Mouse (Mus musculus): ENCODE results near the gene Car9. TPM values are rescaled to one million over a fixed set of nuclear protein-coding genes. Genes with fewer than 3 reads are reported as not detected.
A peak's percentile ranks its signal among the peaks of the same experiment; 100 is the strongest.

Car9 gene
- polyA plus RNA-seq, 2 experiments: 0.32 to 0.75 TPM

DNA sequence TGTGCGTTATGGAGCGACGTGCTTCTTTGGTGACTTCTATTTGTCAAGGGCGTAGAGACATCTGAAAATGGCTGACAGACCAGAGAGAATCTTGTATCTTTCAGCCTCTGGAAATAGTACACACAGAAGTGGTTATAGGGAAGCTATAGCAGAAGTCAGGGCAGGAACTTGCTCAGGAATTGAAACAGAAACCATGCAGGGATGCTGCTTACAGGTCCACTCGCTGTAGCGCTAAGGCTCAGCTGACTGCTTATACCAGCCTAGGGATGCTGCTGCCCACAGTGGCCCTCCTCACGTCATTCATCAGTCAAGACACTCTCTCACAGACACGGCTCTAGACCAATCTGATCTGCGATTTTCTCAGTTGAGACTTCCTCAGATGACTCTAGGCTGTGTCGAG lies 36.5 kb upstream of the Car9 start:
- 75% methylated on average over 10 of the region's 10 CpGs for WGBS (ENCODE audit: insufficient replicate concordance)

DNA sequence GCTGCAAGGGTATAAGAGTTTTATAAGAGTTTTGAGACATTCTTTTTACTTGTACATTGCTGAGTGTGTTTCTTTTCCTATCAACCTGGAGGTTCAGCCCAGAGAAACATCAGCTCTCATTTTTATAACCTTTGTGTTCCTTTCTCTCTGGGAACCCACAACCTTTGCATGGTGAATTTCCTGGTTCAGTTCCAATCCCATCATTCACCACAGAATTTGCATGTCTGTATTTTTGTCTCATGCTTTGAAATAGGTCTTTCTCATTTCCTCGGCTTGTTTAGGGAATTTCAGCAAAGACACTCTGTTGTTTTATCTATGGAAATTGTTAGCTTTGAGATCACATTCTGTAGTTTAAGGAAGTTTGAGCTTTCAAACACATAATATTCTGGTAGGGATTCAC lies 33.1 kb upstream of the Car9 start:
- Histone ChIP-seq H3K9ac (replicated peaks) (no peak overlapping the region), H3K4me1 (replicated peaks; ENCODE audit: control insufficient read depth in 2 of 2, insufficient read depth in 2 of 2, low read length in 1 of 2) (peaks cover 0 to 6% of the 10 kb centered on the region in 2 experiments; a peak in 2 of 4 replicates), H3K27ac (no peak overlapping the region), H3K4me2 (ENCODE audit: low read depth) (no peak overlapping the region), H3K9me3 (ENCODE audit: control insufficient read depth, low read length) (no peaks in the 10 kb centered on the region), H3K36me3 (replicated peaks; ENCODE audit: control insufficient read depth, insufficient read depth, low read depth) (no peaks in the 10 kb centered on the region), H3K27me3 (ENCODE audit: control insufficient read depth, insufficient read depth, low read length) (no peaks in the 10 kb centered on the region), H3K4me3 (ENCODE audit: insufficient read depth in 1 of 2, low read depth in 2 of 2, low read length in 2 of 2) (no peak overlapping the region)
- WGBS (ENCODE audit: insufficient replicate concordance): 43% methylated on average over 1 of the region's 1 CpGs
- no peak for DNase-seq (ENCODE audit: low read depth in 3 of 3, low spot score in 3 of 3)
- TF ChIP-seq EP300 (IDR thresholded peaks at IDR 0.05; ENCODE audit: low read depth) (no peak), CTCF (IDR thresholded peaks at IDR 0.05; ENCODE audit: low read depth) (no peak)
- ATAC-seq (ENCODE audit: insufficient read depth): no peak

More for the DNA sequence above, 36.5 kb upstream of the Car9 start:
- H3K4me1 ChIP-seq (replicated peaks; ENCODE audit: control insufficient read depth in 2 of 2, insufficient read depth in 2 of 2, low read length in 1 of 2): no peaks in the 10 kb centered on the region
- no peak overlapping the region for H3K4me2 ChIP-seq (ENCODE audit: low read depth)
- H3K9me3 ChIP-seq (ENCODE audit: control insufficient read depth, low read length): no peaks in the 10 kb centered on the region
- no peaks in the 10 kb centered on the region for H3K36me3 ChIP-seq (replicated peaks; ENCODE audit: control insufficient read depth, insufficient read depth, low read depth)
- ATAC-seq (ENCODE audit: insufficient read depth) (no peak), DNase-seq (ENCODE audit: low read depth in 3 of 3, low spot score in 3 of 3) (no peak)
- H3K9ac ChIP-seq (replicated peaks): no peak overlapping the region
- H3K4me3 ChIP-seq (ENCODE audit: insufficient read depth in 1 of 2, low read depth in 2 of 2, low read length in 2 of 2): no peak overlapping the region
- no peaks in the 10 kb centered on the region for H3K27me3 ChIP-seq (ENCODE audit: control insufficient read depth, insufficient read depth, low read length)
- TF ChIP-seq EP300 (IDR thresholded peaks at IDR 0.05; ENCODE audit: low read depth) (no peak), CTCF (IDR thresholded peaks at IDR 0.05; ENCODE audit: low read depth) (no peak)
- no peak overlapping the region for H3K27ac ChIP-seq

DNA sequence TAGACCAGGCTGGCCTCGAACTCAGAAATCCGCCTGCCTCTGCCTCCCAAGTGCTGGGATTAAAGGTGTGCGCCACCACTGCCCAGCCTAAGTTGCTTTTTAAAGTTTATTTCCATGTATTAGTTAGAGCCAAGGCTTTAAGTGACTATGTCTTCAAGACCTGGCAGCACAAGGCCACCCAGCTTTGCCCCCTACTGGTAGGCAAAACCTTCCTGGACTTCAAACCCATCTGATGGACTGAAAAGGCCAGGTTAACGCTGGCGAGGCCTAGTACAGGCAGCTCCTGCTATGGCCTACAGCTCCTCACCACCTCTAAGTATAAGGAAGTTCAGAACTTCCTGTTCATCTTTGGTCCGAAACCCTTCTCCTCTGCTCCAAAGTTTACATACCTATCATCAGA lies 30.2 kb upstream of the Car9 start:
- DNase-seq (ENCODE audit: low read depth in 3 of 3, low spot score in 3 of 3) (no peak), ATAC-seq (ENCODE audit: insufficient read depth) (no peak)
- no peaks in the 10 kb centered on the region for H3K9me3 ChIP-seq (ENCODE audit: control insufficient read depth, low read length)
- H3K4me3 ChIP-seq (ENCODE audit: insufficient read depth in 1 of 2, low read depth in 2 of 2, low read length in 2 of 2): no peak overlapping the region
- no peak for TF ChIP-seq EP300 (IDR thresholded peaks at IDR 0.05; ENCODE audit: low read depth)
- peak; percentile 36; the same call in 1 of the 2 replicates for TF ChIP-seq CTCF (IDR thresholded peaks at IDR 0.05; ENCODE audit: low read depth)
- WGBS (ENCODE audit: insufficient replicate concordance): 62% methylated on average over 6 of the region's 6 CpGs
- peaks cover 0 to 13% of the 10 kb centered on the region in 2 experiments; a peak in 2 of 4 replicates for H3K4me1 ChIP-seq (replicated peaks; ENCODE audit: control insufficient read depth in 2 of 2, insufficient read depth in 2 of 2, low read length in 1 of 2)
- H3K27me3 ChIP-seq (ENCODE audit: control insufficient read depth, insufficient read depth, low read length): no peaks in the 10 kb centered on the region
- H3K27ac ChIP-seq: no peak overlapping the region
- H3K36me3 ChIP-seq (replicated peaks; ENCODE audit: control insufficient read depth, insufficient read depth, low read depth): no peaks in the 10 kb centered on the region
- no peak overlapping the region for H3K4me2 ChIP-seq (ENCODE audit: low read depth)
- H3K9ac ChIP-seq (replicated peaks): no peak overlapping the region

DNA sequence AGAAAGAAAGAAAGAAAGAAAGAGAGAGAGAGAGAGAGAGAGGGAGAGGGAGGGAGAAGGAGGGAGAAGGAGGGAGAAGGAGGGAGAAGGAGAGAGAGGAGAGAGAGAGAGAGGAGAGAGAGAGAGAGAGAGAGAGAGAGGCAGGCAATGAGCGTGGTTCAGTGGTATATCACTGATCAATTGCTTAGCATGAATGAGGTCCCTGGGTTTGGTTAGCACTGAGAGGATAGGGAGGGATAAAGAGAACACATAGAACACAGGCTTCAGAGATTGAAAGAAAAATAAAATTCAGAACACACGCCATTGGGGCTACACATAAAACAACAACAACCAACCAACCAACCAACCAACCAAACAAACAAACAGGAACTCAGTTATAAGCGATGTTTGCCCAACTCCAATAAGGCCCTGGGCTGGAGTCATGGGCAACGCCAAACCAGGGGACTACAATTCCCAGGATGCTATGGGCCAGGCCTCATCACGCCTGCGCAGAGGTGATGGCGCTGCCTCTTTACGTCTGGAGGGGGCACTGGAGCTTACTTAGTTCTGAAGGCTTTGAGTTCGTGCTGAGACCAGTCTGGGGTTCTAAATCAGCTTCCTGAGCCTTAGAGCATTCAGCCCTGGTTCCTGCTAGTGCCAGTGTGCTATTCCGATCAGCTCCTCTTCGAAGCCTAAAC lies 28.8 kb upstream of the Car9 start:
- Histone ChIP-seq H3K4me2 (ENCODE audit: low read depth) (peak overlapping the region; percentile 66), H3K27ac (no peak overlapping the region), H3K36me3 (replicated peaks; ENCODE audit: control insufficient read depth, insufficient read depth, low read depth) (no peaks in the 10 kb centered on the region), H3K4me3 (ENCODE audit: insufficient read depth in 1 of 2, low read depth in 2 of 2, low read length in 2 of 2) (peak overlapping the region; percentile 55 to 81), H3K4me1 (replicated peaks; ENCODE audit: control insufficient read depth in 2 of 2, insufficient read depth in 2 of 2, low read length in 1 of 2) (peaks cover 0 to 13% of the 10 kb centered on the region in 2 experiments; a peak in 2 of 4 replicates), H3K9ac (replicated peaks) (peak overlapping the region; percentile 64), H3K9me3 (ENCODE audit: control insufficient read depth, low read length) (no peaks in the 10 kb centered on the region), H3K27me3 (ENCODE audit: control insufficient read depth, insufficient read depth, low read length) (no peaks in the 10 kb centered on the region)
- peak; percentile 77 to 83 (median 78) for DNase-seq (ENCODE audit: low read depth in 3 of 3, low spot score in 3 of 3)
- ATAC-seq (ENCODE audit: insufficient read depth): peak; percentile 89
- WGBS (ENCODE audit: insufficient replicate concordance): 12% methylated on average over 11 of the region's 11 CpGs
- TF ChIP-seq EP300 (IDR thresholded peaks at IDR 0.05; ENCODE audit: low read depth) (no peak), CTCF (IDR thresholded peaks at IDR 0.05; ENCODE audit: low read depth) (peak; percentile 80)

DNA sequence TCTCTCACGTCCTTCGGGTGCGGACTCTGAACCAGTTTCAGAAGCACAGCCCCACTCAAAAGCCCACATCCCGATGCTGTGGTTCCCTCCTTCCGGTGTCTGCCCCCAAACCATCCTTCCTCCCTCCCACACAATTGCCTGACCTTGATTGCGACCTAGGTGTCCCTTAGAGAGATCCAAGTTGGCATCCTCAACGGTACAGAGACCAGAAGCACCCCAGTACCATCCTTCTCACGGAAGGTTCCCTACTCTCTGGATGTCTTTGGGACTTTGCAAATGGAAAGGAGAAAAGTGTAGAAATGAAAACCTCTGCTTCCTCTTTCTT lies 28.3 kb upstream of the Car9 start:
- peak overlapping the region; percentile 66 for H3K4me2 ChIP-seq (ENCODE audit: low read depth)
- ATAC-seq (ENCODE audit: insufficient read depth) (no peak; the same call in 1 of the 2 replicates), DNase-seq (ENCODE audit: low read depth in 3 of 3, low spot score in 3 of 3) (no peak)
- no peak overlapping the region for H3K27ac ChIP-seq
- TF ChIP-seq EP300 (IDR thresholded peaks at IDR 0.05; ENCODE audit: low read depth) (no peak), CTCF (IDR thresholded peaks at IDR 0.05; ENCODE audit: low read depth) (no peak)
- WGBS (ENCODE audit: insufficient replicate concordance): 23% methylated on average over 8 of the region's 8 CpGs
- H3K9me3 ChIP-seq (ENCODE audit: control insufficient read depth, low read length): no peaks in the 10 kb centered on the region
- H3K36me3 ChIP-seq (replicated peaks; ENCODE audit: control insufficient read depth, insufficient read depth, low read depth): no peaks in the 10 kb centered on the region
- peak overlapping the region; percentile 55 to 81 for H3K4me3 ChIP-seq (ENCODE audit: insufficient read depth in 1 of 2, low read depth in 2 of 2, low read length in 2 of 2)
- peaks cover 0 to 13% of the 10 kb centered on the region in 2 experiments; a peak in 2 of 4 replicates for H3K4me1 ChIP-seq (replicated peaks; ENCODE audit: control insufficient read depth in 2 of 2, insufficient read depth in 2 of 2, low read length in 1 of 2)
- H3K9ac ChIP-seq (replicated peaks): peak overlapping the region; percentile 64
- no peaks in the 10 kb centered on the region for H3K27me3 ChIP-seq (ENCODE audit: control insufficient read depth, insufficient read depth, low read length)

All from liver, embryonic 14.5 days (tissue).